Mouse (Mus musculus) frontal cortex, postnatal 10 days (tissue): ENCODE data around the gene Gm10097.
A peak's percentile ranks its signal among the peaks of the same experiment; 100 is the strongest.

Source experiments
- DNase-seq, 2 experiments: peaks; one replicate each; pipeline ENCODE4 v3.0.0; 2022; ENCODE audit warnings: low spot score in 2 of 2, mixed read lengths in 1 of 2

Gene Gm10097

DNA sequence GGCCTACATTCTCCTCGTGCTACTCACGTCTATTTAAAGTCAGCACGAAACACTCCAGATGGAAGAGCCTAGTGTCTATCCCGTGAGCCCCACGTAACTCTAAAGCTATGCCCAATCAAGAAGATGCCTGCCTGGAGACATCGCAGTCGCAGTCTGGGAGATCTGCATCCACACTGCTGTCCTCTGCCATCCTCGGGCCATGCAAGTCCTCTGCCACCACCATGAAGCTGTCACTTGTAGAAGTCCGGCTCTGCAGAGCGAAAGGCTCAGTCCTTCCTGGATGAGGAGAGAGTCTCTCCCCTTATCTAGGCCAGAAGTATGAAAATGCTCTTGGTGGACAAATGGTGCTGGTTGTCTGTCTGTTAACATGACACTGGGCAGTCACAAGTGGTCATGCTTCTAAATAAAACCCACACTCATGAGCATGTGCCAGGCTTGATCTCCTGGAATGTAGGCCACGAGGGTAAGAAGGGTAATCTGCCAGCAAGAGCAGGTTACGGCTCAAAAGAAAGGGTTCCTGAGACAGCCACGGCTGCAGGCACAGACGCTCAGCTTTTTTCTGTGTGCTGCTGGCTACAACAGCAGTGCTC lies at the start of gene Gm10097:
TSS of gene Gm10097 (plus strand) at position 517 of the 590 bp plus-strand sequence.
- no peak for DNase-seq

GRCm38 (mm10) chr10:5025906-5026305 lies 43.1 kb upstream of the Gm10097 start:
- no peak for DNase-seq

- DNase-seq, result no peak
Measured at GRCm38 (mm10) chr10:5027208-5027607, 41.8 kb upstream of the Gm10097 start.

DNA sequence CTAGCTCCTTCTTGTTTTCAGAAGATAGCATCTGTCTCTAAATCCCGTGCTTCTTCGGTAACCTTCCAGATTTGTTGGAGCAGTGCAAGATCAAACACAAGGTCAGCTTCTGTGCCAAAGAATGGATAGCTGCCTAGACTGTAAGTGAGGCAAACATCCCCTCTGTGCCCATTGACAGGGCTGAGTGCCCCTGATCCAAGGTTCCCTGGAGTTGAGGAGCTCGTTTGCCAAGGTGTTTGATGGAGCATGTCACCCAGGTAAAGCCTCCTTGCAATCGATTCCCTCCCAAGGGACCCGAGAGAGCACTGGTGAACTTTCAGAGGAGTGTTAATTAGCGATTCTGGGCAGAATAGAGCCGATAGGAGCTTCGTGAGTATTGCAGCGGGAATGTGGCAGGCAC lies 40.7 kb upstream of the Gm10097 start:
- DNase-seq, result no peak

DNA sequence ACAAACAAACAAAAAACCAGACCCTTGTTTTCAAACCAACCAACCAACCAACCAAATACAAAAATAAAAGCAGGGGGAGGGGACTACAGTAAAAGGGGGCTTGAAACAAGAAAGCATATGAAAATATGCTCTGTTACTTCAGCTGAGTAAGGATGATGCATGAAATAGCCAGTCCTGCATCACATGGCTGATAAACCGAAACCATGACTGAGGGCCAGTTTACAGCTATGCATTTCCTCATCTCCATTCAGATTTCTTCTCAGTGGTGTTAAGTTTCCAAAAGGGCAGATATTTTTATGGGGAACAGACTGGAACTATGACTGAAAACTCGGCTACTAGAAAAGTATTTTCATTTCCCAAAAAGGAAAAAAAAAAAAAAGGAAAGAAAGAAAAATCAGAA lies 39.8 kb upstream of the Gm10097 start:
- DNase-seq, result no peak

GRCm38 (mm10) chr10:5029883-5030282 lies 39.1 kb upstream of the Gm10097 start:
- no peak for DNase-seq

- DNase-seq, result no peak
Measured at GRCm38 (mm10) chr10:5032192-5033048, 36.6 kb upstream of the Gm10097 start.

GRCm38 (mm10) chr10:5041254-5041653 lies 27.7 kb upstream of the Gm10097 start:
- DNase-seq, result no peak

DNA sequence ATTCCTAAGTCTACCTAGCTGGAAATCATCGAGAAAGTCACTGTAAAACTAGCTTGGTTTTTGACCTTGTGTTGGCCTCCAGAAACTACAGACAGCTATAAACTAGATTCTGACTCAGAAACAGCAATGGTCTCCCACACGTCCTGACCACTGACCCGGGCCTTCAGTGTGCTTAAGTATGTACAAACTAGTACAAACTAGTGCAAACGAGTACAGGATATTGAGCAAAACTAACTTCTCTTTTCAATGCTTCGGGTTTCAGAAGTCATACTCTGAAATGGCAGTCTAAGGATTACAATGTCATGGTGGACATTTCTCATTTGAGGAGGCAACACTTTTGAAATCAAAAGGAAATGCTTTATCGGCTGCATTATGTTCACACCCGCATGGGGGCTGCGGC lies 24.5 kb upstream of the Gm10097 start:
- DNase-seq, result no peak

- no peak for DNase-seq
Measured at GRCm38 (mm10) chr10:5045213-5045612, 23.8 kb upstream of the Gm10097 start.

- no peak for DNase-seq
Measured at GRCm38 (mm10) chr10:5045671-5046070, 23.3 kb upstream of the Gm10097 start.

- no peak for DNase-seq
Measured at GRCm38 (mm10) chr10:5056243-5056735, 12.7 kb upstream of the Gm10097 start.

DNA sequence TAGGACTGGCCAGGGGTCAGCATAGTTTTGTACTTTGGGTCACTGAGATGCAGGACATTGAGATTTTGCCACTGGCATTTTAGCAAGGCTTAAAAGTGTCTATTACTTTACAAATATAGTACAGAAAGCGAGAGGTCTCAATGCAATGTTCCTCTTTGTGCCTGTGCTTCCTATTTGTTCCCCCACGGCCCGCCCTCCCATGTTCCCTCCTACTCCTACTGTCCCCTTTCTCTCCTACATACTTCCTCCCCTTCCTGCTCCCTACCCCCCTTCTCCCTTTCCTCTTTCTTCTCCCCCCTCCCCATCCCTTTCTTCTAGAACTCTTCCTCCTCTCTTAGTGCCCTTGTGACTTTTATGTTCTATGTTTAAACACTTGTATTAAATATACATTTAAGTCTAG lies 12.1 kb upstream of the Gm10097 start:
- no peak for DNase-seq

- DNase-seq, result no peak
Measured at GRCm38 (mm10) chr10:5057661-5058060, 11.3 kb upstream of the Gm10097 start.

DNA sequence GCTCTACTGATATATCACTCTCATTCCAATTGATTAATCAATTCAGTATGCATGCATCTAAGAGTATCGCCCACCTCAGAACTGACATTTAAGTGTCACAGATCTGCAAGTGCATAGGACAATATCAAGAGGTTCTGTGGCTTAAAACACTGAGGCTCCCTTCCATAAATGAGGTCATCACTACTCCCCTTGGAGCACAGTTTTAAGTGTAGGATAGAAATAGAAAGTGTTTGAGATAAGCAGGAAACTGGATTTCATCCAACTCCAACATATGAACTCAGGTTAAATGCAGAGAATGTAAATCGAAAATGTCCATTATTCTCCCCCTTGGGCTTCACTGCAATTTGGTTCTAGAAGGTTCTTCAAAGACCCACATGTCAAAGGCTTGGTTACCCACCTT lies 10.1 kb upstream of the Gm10097 start:
- DNase-seq, result no peak

GRCm38 (mm10) chr10:5059983-5060382 lies 9.0 kb upstream of the Gm10097 start:
- no peak for DNase-seq

GRCm38 (mm10) chr10:5067113-5067512 lies 1.9 kb upstream of the Gm10097 start:
- DNase-seq, result no peak

GRCm38 (mm10) chr10:5070168-5070940 lies 1.4 kb downstream of the Gm10097 start:
- DNase-seq, result no peak

DNA sequence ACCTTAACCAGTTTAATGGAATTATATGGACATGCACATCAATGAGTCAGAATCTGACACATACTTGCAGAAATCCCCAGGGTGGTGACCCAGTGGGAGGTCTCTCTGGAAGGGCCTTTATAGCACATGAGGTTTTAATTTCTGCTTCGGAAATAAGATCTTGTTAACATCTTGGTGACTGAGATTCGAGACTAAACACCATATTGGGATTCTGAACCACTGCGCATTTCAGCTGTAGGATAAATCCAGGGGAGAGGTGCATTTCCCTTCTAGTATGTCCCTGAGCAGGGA lies 1.9 kb downstream of the Gm10097 start:
- DNase-seq, result no peak

DNA sequence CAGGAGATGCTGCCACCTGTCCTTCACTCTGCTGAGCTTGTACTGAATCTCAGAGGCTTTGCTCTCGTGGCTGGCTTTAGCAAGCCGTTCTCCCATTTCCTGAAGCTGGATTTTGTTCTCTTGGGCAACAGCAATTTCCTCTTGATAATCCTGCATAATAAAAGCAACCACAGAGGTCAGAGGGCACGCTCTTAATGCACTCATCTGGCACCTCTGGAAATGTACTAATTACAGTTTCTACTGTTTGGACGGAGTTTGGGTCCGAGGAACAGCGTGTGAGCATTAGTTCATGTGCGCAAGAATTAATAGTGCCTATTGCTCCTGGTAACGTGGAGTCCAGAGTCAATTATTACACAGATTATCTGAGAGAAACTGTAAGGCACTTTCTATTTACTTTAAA lies 3.1 kb downstream of the Gm10097 start:
- DNase-seq, result no peak

- DNase-seq, result no peak
Measured at GRCm38 (mm10) chr10:5075724-5076123, 6.7 kb downstream of the Gm10097 start.

GRCm38 (mm10) chr10:5079945-5080468 lies 11.0 kb downstream of the Gm10097 start:
- DNase-seq, result peak in 1 of 2 experiments; percentile 10
